Mouse (Mus musculus): ENCODE results near the gene Eif3k.

DNA sequence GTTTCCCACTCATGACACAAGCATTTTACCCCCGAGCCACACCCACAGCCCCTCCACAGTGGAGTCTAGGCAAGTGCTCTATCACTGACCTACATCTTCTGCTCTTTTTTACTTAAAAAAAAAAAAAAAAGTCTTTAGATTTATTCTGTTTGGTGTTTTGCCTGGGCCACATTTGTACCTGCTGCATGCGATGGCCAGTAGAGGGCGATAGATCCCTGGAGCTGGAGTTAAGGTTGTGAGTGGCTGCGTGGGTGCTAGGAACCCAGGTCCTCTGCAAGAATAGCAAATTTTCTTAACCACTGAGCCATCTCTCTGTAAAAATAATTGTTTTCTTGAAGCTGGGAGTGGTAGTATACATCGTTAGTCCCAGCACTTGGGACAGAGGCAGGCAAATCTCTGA lies 10.0 kb upstream of the Eif3k start:
- no peak for TF ChIP-seq POLR2A (IDR thresholded peaks at IDR 0.05; ENCODE audit: extremely low read depth, insufficient read depth, low read length)
- no peak for TF ChIP-seq CTCF (IDR thresholded peaks at IDR 0.05; ENCODE audit: extremely low read depth, insufficient read depth, low read length)

Data from cortical plate, adult 2 months (tissue).